Mouse (Mus musculus) brain, adult 2 months (tissue): ENCODE data around the gene Ryr3.

Source experiments
- DNase-seq: peaks from one replicate; pipeline ENCODE4 v3.0.0; 2011; ENCODE audit warnings: low read depth, low spot score

Gene Ryr3

DNA sequence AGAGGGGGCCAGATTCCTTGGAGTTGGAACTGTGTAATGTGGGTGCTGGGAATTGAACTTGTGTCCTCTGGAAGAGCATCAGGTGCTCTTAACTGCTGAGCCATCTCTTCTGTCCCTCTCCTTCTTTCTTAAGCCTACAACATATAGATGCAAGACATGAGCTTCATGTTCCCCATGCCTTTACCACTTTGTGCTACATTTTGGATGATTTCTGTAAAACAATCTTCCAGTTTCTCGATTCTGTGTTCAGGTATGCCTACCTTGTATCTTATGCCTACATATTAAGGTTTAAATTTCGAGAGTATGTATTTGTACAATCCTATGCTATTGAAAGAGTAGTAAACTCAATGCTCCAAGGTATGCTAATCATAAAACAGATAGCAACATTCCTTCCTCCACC is 540.7 kb downstream of the Ryr3 start:
- DNase-seq = no peak

DNA sequence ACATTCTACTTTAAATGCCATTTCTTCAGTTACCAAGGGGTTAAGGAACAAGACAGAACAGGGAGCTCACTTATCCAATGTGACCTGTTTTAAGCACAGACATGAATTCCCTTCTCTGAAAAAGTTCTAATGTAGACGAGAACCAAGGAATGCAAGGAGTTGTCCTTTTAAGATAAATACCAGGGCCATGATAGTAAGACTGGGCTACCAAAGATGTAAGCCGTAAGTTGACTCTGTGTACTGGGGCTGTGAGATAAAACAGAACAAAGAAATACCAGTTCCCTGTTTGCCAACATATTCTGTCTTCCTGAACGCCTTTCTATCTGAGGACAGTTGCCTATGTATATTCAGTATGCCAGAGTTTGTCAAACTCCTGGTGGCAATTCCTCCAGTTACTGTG is 547.4 kb downstream of the Ryr3 start:
- DNase-seq = no peak

DNA sequence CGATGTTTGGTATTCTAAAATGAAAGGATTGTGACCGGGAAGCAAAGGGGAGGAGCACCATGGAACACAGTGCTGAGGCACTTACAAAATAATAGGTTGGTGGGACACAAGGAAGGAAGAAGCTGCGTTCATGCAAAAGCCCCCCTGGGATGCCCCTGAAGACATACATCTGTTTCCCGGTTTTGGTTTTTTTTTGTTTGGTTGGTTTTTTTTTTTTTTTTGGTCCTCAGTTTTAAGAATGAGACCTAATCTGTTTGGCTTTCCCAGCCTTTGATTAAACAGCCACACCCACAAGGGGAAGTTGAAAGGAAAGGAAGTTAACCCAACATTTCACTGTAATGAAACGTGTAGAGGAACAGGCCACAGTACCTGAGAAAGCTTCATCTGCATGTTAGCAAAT is 560.8 kb downstream of the Ryr3 start:
- DNase-seq = no peak

DNA sequence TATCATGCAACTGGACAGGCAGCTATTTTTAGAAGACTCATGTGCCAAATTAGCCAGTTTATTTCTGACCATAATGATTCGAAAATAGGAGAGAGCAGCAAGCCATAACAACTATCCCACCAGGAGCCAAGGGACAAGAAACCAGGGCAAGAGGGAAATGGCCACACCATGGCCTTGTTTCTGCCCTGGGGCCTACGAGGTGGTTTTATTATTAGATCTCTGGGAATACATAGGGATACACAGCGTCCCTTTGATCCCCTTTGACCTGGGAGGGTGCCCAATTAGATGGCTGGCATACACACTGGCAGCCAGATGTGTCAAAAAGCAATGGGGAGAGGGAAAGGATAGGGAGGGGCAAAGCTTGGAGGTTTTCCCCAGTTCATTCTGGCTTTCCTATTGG is 563.1 kb downstream of the Ryr3 start:
- no peak for DNase-seq

DNA sequence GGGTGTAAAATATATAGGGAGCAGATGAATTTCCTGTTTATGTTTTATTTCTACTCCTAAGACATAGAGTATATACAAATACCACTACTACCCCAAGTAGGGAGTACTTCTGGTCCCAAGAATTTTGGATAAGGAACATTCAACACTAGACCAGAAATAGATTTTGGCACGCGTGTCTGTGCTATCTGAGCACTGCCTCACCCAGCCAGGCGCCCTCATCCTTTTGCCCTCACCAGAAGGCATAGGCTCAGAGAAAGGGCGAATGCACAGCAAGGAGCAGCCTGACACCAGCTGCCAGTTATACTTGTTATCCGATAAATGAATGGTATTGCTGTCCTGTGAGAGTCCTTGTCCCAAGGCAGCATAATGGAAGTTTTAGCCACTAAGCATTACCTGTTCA is 579.7 kb downstream of the Ryr3 start:
- peak; percentile 91 for DNase-seq

DNA sequence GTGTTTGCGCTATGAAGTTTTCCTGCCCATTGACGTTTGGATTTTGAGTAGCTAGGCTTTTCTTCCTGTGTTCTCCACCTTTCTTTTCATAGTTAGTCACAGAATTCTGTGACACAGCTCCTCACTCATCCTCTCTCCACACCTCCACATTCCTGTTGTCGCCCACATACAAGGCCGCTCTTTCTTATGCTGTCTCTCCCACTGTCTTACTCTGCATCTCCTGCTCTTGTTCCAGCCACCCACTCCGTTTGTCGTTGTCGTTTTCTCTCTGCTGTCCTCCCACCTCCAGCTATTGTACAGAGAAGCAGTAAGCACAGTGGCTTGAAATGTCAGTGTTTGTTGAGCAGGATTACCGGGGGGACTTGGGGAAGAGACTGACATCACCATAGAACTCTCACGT is 584.4 kb downstream of the Ryr3 start:
- DNase-seq = peak; percentile 84

DNA sequence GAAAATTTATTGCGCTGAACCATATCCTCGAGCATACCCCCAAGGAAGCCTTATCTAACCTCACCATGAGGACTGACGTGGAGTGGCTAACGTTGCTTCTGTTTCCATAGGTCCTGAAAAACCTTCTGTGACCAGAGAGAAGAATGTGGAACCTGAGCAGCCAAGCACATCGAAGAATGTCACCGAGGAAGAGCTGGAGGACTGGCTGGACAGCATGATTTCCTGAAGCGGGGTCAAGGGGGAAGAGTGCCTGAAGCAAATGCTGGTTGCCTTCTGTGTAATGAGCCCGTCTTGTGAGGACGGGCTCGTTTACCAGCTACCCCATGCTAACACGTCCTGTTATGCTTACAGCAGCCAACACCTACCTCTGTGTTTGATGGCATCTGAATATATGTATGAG is 586.2 kb downstream of the Ryr3 start:
- DNase-seq = no peak

DNA sequence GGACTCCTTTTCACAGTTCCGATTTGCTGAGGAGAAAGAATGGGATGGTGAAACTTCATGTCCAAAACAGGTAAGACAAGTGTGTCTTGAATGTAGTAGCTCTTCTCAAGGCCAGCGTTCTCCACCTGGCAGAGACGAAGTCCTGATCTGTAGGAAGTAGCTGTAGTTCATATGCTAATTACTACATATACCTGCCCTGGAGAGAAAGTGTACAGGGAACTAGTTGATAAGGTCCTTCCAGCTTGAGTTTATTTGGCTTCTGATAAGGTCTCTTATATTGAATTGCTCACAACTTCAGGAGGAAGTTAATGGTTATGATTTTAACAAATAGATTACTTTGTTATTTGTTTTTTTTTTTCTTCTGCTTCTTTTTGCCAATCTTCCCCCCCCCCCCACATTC is 591.7 kb downstream of the Ryr3 start:
- no peak for DNase-seq

DNA sequence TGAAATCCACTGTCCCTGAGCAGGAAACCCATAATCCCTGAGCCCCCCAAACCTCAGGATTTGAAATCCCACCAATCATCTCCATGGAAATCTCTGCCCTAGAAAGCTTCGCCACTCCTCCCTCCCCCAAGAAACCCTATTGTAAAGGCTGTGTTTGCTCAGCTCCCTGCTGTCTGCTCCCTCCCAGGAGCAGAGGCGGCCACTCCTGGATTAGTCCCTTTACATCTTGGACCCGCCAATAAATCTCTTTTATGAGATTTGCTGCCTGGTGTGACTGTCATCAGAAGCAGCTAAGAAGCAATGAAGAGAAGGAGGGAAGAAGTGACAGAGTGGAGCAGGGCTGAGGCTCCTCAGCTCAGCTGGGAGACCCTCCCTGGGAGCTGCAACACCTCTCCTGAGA is 599.7 kb downstream of the Ryr3 start:
- no peak for DNase-seq

DNA sequence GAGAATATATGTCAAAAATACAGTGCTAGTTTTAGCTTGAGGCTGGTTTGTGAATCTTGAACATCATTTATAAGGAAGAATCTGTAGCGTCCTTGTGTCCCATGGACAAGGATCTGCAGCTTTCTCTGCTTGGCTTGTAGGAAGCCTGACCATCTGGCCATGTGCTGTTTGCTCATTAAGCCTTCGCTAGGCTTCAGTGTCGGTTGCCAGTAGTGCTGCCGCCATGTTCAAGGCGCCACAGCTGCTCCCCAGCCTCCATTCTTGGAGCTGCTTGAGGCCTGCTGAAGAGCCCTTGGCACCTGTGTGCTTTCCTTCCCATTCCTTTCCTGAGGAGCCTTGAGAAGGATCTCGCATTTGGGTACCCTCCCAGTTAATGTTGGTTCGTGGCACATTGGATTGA is 602.5 kb downstream of the Ryr3 start:
- peak; percentile 48 for DNase-seq

DNA sequence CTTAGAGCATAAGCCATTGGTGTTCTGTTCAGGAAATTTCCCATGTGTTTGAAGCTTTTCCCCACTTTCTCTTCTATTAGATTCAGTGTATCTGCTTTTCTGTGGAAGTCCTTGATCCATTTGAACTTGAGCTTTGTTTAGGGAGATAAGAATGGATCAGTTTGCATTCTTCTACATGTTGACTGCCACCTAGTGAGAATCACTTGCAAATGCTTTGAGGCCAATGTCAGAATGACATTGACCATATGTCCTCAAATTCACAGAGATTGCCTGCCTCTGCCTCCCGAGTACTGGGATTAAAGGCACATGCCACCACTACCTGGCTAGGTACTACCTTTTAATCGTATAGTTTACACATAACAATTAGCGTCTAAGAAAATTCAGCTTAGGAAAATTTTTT is 604.3 kb downstream of the Ryr3 start:
- peak; percentile 39 for DNase-seq

DNA sequence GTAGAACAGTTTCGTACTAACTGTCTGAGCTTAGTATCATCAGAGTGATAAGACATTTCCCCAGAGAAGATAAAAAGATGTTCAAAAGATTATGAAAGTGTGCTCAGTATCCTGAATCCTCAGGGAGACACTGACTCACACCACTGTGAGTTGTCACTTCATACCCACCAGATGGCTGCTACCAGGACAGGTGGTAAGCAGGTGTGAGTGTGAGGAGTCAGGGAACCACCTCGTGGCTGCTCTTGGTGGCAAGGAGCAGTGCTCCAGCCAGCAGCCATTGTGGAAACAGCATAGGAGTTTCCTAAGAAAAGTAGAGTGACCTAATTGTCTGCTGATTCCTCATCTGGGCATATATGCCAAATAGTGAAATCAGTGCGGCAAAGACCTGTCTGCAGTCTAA is 610.4 kb downstream of the Ryr3 start:
- peak; percentile 46 for DNase-seq

DNA sequence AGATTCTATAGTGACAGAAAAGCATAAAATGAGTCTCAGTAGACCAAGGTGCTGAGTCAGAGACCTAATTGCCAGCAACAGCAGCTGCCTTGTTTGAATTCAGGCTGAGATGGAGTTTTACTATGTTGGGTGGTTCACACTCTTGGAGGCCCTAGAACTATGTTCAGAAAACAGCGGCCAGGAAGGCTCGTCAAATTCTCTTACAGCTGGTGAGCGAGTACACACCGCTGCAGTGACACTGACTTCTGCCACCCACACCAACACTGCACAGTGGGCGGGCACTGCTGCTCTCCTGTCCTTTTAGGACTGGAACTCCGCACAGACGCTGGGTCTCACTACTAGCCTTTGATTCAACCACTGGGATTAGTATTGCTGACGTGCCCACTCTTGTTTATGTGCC is 614.4 kb downstream of the Ryr3 start:
- peak; percentile 67 for DNase-seq

DNA sequence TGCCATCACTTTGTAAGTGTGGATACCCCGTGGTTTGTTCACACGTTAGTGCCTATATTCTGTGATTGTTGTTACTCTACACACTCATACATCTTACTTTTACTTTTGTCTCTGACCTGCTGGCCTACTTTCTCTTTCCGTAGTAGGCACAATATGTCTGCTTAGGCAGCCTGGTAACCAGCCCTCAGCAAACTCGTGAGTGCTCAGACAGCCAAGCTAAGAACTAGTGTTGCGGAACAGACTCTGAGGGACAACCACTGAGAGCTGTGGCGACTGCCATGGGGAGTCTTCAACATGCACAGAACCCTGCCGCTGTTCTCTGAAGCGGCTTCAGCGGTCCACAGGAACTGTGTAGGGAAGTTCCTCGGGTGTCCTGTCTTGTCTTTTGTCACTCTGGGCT is 616.7 kb downstream of the Ryr3 start:
- peak; percentile 29 for DNase-seq

DNA sequence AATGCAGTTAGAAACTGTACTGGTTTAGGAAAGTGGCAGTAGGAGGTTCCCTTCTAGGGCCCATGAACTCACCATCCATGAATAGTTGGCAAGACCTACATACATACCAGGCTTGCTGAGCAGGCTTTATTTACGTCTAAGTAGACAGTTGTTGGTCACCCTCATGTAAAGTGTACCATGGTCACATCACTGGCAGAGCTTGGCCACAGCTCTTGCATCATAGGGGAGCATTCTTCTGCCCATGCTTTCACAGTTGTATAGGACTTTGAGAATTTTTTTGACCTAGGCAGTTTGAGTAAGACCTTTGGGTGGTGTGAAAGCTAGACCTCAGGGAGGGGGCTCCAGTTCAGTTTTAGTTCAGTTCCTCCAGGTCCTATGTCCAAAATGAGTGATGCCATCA is 619.8 kb downstream of the Ryr3 start:
- no peak for DNase-seq

DNA sequence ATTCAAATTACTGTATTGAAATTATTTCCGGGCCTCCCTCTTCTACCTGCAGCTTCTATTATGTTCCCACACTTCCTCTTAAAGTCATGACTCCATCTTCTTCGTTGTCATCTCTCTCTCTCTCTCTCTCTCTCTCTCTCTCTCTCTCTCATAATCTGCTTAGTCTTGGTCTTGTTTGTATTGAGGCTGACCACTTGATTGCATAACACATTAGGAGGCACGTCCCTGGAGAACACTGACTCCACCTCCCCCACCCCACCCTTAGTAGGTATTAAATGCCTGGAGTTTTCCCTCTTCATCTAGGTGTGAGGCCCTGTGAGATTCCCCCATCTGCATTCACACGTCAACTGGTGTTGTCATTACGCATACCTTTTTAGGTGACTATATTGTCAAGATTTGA is 620.5 kb downstream of the Ryr3 start:
- no peak for DNase-seq

DNA sequence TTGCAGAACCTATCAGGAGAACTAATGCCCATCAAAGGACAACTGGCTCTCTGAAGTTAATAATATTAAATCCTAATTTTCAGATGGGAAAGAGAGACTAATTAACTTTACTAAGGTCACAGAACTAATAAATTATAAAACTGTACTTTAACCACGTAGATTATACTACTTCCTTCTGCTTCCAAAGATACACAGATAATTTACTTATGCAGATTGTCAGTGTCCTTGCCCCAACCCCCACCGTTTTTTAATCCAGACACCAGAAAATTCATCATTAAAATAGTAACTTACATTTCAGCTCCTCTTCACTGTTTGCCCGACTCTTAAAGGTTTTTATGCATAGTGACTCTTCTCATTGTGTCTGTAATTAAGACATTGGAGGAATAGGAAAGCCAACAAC is 621.1 kb downstream of the Ryr3 start:
- DNase-seq = no peak

DNA sequence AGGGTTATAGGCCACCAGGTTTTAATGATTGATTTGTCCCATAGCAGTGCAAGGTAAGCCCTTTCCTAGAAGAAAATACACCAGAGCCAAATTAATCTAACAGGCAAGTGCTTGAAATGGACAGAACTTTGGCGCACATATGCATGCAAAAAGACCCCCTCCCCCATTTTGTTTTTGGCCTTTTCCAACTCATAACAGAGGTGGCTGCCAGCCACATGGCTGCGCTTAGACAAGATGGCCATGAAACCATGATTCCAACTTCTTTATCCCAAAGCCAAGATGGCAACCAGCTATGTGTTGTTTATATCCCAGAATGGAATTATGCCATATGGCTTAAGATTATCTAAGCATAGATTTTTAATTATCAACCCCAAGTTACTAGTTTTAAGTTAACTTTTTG is 623.1 kb downstream of the Ryr3 start:
- no peak for DNase-seq

DNA sequence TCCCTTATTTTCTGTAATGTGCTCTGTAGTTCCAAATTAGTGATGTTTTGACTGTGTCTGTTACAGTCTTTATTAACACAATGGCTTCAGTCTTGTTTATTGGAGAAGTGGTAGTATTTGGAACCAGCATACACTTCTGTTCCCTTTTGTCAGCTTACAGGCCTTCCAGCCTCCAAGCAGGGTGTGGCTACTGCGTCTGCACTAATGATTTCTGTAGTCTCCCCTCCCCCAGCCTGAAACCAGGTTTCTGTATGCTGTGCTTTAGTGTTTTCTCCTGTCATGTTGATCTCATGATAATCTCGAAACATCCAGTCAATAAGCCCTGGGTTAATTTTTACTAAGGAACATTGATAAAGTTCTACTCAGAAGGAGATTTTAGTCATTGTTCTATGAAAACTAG is 623.6 kb downstream of the Ryr3 start:
- DNase-seq = no peak

DNA sequence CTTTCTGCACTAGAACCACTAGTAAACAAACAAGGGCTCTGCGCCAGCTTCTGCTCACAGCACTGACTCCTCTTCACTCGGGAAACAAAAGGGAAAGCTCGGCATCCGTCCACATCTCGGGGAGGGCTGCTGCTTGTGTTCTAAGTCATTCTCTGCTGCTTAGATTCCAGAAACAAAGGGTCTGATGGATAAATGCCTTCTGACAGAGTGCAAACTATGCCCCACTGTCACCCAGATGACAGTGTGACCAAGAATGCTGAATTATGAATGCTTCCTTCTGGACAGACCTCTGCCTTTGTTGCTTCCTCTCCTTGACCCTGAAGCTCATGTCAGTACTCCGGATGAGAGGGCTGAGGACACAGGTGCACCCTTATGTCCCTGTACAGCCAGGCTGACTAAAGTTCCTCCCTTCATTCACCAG is 625.4 kb downstream of the Ryr3 start:
- DNase-seq = peak; percentile 95

DNA sequence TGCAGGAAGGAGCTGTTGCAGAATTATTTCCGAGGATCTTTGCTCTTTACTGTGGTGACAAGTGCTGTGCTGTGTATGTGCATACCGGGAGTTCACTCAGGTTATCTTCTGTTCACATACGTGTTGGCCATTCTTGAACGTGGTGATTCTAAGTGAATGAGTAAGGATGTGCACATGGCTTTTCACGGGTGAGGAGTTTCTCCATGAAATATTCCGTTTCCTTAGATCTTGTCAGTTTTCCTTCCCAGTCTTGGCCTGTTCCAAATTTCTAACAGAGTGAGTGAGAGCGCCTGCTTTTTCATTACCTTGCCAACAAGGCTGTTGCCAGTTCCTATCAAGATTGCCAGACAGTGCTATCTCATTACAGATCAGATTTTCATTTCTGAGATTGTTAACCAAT is 625.9 kb downstream of the Ryr3 start:
- no peak for DNase-seq
